Mouse (Mus musculus): ENCODE measurements around the gene Mtx1.
"Not testable (repeated sequence)": the region's sequence is repeated elsewhere in the genome, so short reads cannot be mapped to it uniquely, and the experiment has no call there.

Mtx1 gene

GRCm38 (mm10) chr3:89243609-89244008 lies 16.7 kb upstream of the Mtx1 start:
- in situ Hi-C loops (cut with MboI, MseI) = loop anchor here in 1 of 2 experiments (10.0 kb wide), 1 partner anchor 1361 kb away; the partner anchor contains the start of genes Gm42674, S100a4 and S100a5

GRCm38 (mm10) chr3:89242331-89242895 lies 15.5 kb upstream of the Mtx1 start:
- in situ Hi-C loops (cut with MboI, MseI) = loop anchor here in 1 of 2 experiments (10.0 kb wide), 1 partner anchor 1362 kb away; the partner anchor contains the start of genes Gm42674, S100a4 and S100a5

GRCm38 (mm10) chr3:89238494-89238893 lies 11.6 kb upstream of the Mtx1 start:
- in situ Hi-C loops (cut with MboI, MseI) = no loop called here

- in situ Hi-C loops (cut with MboI, MseI) = no loop called here
Observed at GRCm38 (mm10) chr3:89237682-89238081, 10.8 kb upstream of the Mtx1 start.

GRCm38 (mm10) chr3:89236516-89236915 lies 9.6 kb upstream of the Mtx1 start:
- in situ Hi-C loops (cut with MboI, MseI) = no loop called here

GRCm38 (mm10) chr3:89233562-89234110 lies 6.7 kb upstream of the Mtx1 start:
- in situ Hi-C loops (cut with MboI, MseI) = no loop called here

GRCm38 (mm10) chr3:89232614-89233013 lies 5.7 kb upstream of the Mtx1 start:
- in situ Hi-C loops (cut with MboI, MseI) = no loop called here

GRCm38 (mm10) chr3:89231772-89232275 lies 4.9 kb upstream of the Mtx1 start:
- in situ Hi-C loops (cut with MboI, MseI) = no loop called here

- in situ Hi-C loops (cut with MboI, MseI) = no loop called here
Observed at GRCm38 (mm10) chr3:89231345-89231744, 4.5 kb upstream of the Mtx1 start.

- in situ Hi-C loops (cut with MboI, MseI) = no loop called here
Observed at GRCm38 (mm10) chr3:89230561-89230960, 3.7 kb upstream of the Mtx1 start.

- in situ Hi-C loops (cut with MboI, MseI) = no loop called here
Observed at GRCm38 (mm10) chr3:89229276-89229675, 2.4 kb upstream of the Mtx1 start.

- in situ Hi-C loops (cut with MboI, MseI) = no loop called here
Observed at GRCm38 (mm10) chr3:89228836-89229235, 1.9 kb upstream of the Mtx1 start, which contains the start of gene Muc1. Gene Muc1, plus strand, starts transcription at chr3:89229057.

- in situ Hi-C loops (cut with MboI, MseI) = no loop called here
Observed at GRCm38 (mm10) chr3:89228180-89228549, 1.3 kb upstream of the Mtx1 start.

- in situ Hi-C loops (cut with MboI, MseI) = no loop called here
Observed at GRCm38 (mm10) chr3:89227307-89228179, 655 bp upstream of the Mtx1 start.

GRCm38 (mm10) chr3:89226361-89226760 lies 527 bp downstream of the Mtx1 start:
- in situ Hi-C loops (cut with MboI, MseI) = no loop called here

- in situ Hi-C loops (cut with MboI, MseI) = no loop called here
Observed at GRCm38 (mm10) chr3:89225918-89226317, 970 bp downstream of the Mtx1 start.

GRCm38 (mm10) chr3:89225321-89225815 lies 1.5 kb downstream of the Mtx1 start:
- in situ Hi-C loops (cut with MboI, MseI) = no loop called here

- in situ Hi-C loops (cut with MboI, MseI) = no loop called here
Observed at GRCm38 (mm10) chr3:89224796-89225195, 2.1 kb downstream of the Mtx1 start.

GRCm38 (mm10) chr3:89221167-89221566 lies 5.7 kb downstream of the Mtx1 start:
- in situ Hi-C loops (cut with MboI, MseI) = no loop called here

- in situ Hi-C loops (cut with MboI, MseI) = no loop called here
Observed at GRCm38 (mm10) chr3:89219546-89219945, 7.3 kb downstream of the Mtx1 start.

- in situ Hi-C loops (cut with MboI, MseI) = no loop called here
Observed at GRCm38 (mm10) chr3:89218271-89218670, 8.6 kb downstream of the Mtx1 start.

- in situ Hi-C loops (cut with MboI, MseI) = not testable (repeated sequence)
Observed at GRCm38 (mm10) chr3:89216407-89216806, 10.5 kb downstream of the Mtx1 start.
